Mouse (Mus musculus) bone marrow, adult 2 months (tissue): ENCODE measurements around the gene Ctnna2.

Experiments used
- CTCF ChIP-seq: fragments of 200-500 bp; IDR thresholded peaks from 2 replicates; pipeline ENCODE4 v1.5.1; 2011; ENCODE audit warnings: low read length, control low read depth; ENCODE audit not compliant: control insufficient read depth, insufficient read depth
- POLR2A ChIP-seq: fragments of 200-500 bp; IDR thresholded peaks from 2 replicates; pipeline ENCODE4 v1.6.1; 2011; ENCODE audit warnings: low read depth, mild to moderate bottlenecking, control low read depth, low read length, borderline replicate concordance; ENCODE audit not compliant: control insufficient read depth

GRCm38 (mm10) chr6:77413530-77413929 lies 566.0 kb downstream of the Ctnna2 start:
- no peak for TF ChIP-seq CTCF
- no peak for TF ChIP-seq POLR2A
